Mouse (Mus musculus) R1 (cell line): ENCODE measurements at regions not wholly inside any gene's neighbourhood (a gene's known extent, or its start where the extent isn't known, plus 50 kb on each side); places are given as distances from the start of the nearest gene placed in this dataset.

ENCODE experiments used
- DNase-seq: peaks from one replicate; pipeline ENCODE4 v3.0.0-alpha.2; 2018; ENCODE audit warnings: low read depth, low spot score

DNA sequence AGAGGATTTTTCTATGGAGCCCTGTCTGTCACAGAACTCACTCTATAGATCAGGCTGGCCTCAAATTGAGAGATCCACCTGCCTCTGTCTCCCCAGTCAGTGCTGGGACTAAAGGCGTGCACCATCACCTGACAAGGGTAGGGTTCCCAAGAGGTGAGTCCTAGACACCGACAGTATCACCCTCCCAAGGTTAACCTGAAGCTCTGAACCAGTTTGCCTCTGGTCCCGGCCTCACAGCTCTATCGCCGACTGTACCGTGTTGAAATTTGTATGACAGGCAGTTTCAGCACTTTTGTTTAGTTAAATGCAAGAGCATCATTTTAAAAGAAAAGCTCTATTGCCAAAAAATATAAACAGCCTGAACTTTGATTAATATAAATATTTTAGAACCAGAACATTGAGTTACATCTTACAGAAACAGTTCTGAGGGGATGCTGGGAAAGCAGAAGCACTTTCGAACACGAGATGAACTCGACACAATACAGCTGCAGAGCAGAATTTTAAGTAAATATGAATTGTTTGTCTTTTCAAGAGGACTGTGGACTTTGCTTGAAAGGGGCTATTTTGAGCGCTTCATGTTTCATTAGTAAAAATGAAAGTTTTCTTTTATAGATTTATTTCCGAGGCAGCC, 189.2 kb upstream of the Adgrl2 start:
- no peak for DNase-seq

DNA sequence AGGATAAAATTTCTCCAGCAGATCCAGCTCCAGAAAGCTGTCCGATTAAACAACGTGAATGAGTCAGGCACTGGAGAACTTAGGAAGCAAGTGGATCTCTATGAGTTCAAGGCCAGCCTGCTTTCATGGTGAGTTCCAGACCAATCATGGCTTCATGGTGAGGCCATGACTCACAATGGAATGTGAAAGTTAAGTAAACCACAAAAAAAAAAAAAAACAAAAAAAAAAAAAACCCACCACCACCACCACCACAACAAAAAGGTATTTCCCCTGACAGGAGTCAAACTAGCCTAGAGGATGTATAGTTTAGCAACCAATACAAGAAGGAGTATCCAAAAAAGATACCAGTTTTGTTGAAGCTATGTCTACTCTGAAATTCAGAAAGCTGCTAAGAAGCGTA, 188.5 kb upstream of the Adgrl2 start:
- DNase-seq = no peak

DNA sequence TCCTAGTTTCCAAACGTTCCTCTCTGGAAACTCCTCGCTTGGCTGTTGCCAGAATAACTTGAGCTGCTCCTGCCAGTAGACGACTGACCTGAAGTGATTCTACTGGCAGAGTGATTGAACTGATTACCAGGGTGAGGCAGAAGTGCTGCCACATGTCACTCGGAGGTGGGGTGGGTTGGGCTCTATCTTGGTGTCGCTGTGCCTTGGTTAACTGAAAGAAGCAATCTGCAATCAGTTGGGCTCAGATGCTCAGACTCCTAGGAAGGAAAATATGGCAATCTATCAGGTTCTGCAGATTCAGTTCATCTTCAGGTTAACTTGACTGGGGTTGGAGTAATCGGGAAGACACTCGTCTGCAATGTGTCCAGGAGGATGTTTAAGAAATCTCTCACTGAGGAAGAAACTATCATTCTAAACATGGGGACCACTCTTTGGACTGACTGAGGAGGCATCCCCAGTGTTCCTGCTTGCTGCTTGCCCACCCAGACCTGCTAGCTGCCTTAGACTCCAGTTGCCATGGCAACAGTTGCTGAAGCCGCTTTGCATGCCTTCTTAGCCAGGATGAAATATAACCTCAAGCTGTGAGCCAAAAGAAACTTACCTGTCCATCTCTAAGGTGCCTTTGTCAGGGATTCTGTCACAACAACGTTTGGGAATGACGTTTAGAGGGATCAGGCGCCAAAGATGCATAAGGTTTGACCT, 184.5 kb upstream of the Adgrl2 start:
- DNase-seq = peak; percentile 72

DNA sequence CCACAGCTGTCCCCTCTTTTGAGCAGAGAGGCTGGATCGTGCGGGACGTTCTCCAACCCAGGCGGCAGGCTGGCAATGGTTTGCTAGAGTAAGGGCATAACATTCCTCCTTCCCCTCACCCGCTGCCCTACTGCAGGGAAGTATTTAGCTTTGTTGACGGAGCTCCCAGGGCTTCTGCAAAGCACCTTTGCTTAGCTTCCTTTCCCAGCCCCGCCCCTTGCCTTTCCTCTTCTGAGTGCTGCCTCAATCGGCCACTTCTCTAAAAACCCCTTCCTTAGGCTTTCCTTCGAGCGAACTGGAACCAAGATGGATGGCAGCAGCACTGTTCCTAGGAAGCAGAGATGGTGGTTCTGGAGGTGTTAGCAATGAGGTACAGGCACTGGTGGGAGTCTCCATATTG, 183.2 kb upstream of the Adgrl2 start:
- DNase-seq = peak; percentile 33

DNA sequence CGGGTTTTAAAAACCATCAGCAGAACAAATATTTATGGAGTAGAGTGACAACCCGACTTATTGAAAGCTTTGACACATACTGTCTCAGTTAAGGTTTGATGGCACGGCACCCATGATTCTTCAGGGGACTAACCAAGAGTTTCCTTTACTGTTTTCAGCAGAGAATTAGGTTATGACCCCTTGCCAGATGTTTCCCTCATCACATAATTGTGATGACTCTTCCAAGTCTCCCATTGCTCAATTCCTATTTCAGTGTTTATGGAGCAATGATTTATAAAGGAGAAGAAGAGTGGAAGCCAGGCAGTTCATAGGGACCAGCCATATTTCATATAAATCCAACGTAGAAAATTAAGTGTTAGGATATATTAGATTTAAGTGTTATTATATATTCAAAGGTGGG, 181.4 kb upstream of the Adgrl2 start:
- DNase-seq = no peak

GRCm38 (mm10) chr3:149170191-149170590, 179.8 kb upstream of the Adgrl2 start:
- DNase-seq = no peak

DNA sequence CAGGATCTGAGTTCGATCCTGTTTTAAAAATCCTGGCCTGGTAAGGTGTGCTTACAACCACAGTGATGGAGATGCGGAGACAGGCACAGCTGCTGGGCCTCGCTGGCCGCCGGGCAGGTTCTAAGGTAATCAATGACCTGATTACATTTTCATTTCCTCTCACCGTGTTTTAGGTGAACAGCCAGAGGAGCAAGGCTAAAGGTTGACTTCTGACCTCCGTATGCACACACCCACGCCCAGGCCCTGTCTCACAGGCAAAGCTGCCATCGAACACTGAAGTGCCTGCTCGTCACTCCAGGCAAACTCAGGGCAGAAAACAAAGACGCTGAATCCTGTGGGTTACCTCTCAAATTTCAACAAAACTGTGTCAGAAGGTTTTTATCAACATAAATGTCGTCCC, 179.1 kb upstream of the Adgrl2 start:
- DNase-seq = no peak

GRCm38 (mm10) chr3:149167997-149168396, 177.6 kb upstream of the Adgrl2 start:
- no peak for DNase-seq

GRCm38 (mm10) chr3:149164804-149165203, 174.4 kb upstream of the Adgrl2 start:
- DNase-seq = no peak

- DNase-seq = no peak
Measured at GRCm38 (mm10) chr3:149163591-149163990, 173.2 kb upstream of the Adgrl2 start.

DNA sequence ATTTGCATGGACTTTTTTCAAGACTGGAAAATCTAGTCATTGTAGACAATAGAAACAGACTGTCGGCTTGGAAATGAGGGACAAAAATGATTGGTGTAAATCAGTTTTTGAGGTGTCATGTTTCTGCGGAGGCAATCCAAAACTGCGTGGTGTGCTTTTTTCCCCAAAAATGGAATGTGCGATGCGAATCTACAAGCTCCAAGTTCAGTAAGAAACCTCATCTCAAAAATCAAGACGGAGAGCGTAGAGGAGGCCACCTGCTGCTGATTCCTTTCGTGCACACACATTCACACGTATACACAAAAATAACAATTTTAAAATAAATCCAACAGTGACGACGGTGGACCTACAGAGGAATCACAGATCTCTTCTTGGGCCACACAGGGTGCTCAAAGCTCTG, 170.5 kb upstream of the Adgrl2 start:
- DNase-seq = no peak

DNA sequence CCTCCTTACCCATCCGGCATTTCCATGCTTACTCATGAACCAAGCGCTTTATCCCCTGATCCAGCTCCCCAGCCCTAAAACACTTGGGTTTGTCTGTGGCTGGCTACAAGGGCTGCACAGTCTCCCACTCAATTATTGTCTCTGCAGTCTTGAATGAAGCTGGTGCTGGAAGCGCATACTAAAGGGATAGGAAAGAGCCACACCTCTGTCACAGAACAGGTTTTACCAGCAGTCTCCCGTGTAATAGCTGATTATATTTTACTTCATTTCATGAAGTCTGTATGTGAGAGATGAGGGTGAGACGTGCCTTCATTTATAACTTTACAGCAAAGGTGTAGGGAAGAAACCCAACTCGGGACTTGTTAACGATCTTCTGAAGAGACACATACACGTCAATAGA, 167.0 kb upstream of the Adgrl2 start:
- DNase-seq = no peak

GRCm38 (mm10) chr3:149152312-149152711, 162.0 kb upstream of the Adgrl2 start:
- DNase-seq = no peak

DNA sequence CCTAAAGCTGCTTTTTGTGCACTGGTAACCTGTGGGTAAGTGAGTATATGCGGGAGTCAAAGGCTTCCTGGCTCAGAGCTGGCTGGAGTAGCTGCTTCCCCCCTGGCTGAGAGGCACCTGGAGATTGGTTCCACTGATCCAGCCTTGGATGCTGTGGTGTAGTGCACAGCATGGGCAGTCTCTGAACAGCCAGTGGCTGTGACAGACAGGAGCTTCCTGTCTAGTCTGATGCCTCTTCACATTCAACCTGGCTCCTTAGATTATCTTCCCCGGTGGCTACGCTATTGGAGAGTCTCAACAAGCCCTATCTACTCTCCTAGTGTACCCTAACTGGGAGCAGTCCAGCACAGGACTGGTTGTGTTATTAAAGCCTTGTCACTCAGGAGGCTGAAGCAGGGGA, 160.4 kb upstream of the Adgrl2 start:
- DNase-seq = no peak

- DNase-seq = no peak
Measured at GRCm38 (mm10) chr3:149148608-149149007, 158.3 kb upstream of the Adgrl2 start.

- DNase-seq = no peak
Measured at GRCm38 (mm10) chr3:149147916-149148315, 157.6 kb upstream of the Adgrl2 start.

GRCm38 (mm10) chr3:149146673-149147072, 156.3 kb upstream of the Adgrl2 start:
- DNase-seq = no peak

GRCm38 (mm10) chr3:149140461-149140860, 150.1 kb upstream of the Adgrl2 start:
- DNase-seq = no peak

DNA sequence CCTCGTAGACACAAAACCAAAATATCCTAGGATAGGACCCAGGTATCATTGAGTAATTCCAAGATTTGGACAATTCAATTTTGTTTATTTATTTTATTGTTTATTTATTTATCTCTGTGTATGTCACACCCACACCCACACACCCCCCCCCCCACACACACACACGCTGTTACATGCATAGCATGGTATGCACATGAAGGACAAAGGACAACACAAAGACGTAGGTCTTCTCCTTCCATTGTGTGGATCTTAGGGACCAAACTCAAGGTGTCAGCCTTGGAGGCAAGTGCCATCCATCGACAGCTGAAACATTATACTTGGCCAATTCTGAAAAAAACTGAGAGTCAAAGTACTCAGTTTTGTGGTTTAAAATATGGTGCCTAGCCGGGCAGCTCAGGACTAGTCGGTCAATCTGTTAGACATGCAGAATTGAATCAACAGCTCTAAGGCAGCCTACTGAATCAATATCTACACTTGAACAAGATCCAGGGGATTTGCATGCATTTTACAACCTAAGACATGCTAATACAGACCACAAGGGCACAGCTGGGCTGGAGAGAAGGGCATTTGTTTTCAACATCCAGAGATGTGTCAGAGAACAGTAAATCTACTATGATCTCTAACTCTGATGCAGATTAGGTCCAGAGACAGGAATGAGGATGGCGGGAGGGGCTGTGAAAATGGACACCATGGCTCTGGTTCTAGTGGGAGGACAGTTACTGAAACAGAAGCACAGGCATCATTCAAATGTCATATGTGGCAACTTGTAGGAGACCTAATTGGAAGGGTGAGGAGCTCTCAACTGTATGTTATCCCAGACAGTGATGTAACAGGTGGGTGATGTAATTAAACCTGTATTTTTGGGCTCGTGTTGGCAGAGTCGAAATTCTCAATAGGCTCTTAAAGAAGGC, 143.9 kb upstream of the Adgrl2 start:
- DNase-seq = peak; percentile 68

- no peak for DNase-seq
Measured at GRCm38 (mm10) chr3:149118806-149119205, 128.5 kb upstream of the Adgrl2 start.

GRCm38 (mm10) chr3:149117684-149118056, 127.3 kb upstream of the Adgrl2 start:
- no peak for DNase-seq

GRCm38 (mm10) chr3:149117018-149117683, 126.8 kb upstream of the Adgrl2 start:
- peak; percentile 95 for DNase-seq
